ENCODE assay signal across 15 mouse cellular contexts in the genomic region with DNA sequence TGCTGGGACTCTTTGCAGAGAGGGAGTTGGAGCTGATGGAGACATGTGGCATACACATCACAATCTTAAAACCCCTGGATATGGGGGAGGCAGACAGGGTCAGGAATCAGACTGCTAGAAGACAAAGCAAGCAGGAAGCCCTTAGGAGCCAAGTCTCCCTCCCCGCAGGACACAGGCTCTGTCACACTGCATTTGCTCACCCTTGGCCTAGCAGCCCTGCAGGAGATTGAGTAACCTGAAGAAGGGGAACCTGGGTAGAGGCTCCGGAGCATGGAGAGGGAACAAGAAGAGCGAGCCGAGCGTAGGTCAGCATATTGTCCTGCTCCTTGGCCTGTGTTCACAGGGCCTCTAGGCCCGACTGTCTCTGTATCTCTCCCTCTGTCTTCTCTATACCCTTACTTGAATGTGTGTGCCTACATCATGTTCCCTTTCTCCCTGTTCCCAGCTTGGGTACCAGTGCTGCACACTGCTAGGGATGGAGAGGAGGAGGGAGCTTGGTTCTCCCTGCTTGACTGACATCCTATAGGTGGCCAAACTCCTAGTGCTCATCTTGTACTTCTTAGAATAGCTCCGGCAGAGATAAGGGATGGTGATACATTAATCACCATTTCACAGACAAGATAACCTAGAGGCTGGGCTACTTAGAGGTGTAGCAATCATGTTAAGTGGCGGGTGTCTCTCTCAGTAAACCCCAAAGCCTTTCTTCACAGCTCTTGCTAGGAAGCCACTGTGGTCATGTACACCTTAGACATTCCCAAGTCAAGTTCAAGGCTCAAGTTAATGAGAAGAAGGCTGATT. TPM values are rescaled to one million over a fixed set of nuclear protein-coding genes. Genes with fewer than 3 reads are reported as not detected.
DNase-seq lines count a peak whose midpoint lies in the region; ATAC-seq and TF ChIP-seq lines count a peak whose summit lies in the region.
"Had no signal": no experiment of that assay in that cellular context is flagged by ENCODE, and none has a peak within 500 bp of the region (broad histone marks: within the 10 kb centered on the region; RNA-seq: fewer than 3 reads in every experiment).

No protein-coding gene starts in this region.

- DNase-seq in gastrocnemius, adult 2 months: no peak
- DNase-seq in gastrocnemius, postnatal 4 days (ENCODE audit: low spot score in 2 of 2): no peak
- DNase-seq in heart, postnatal 0 days (ENCODE audit: low spot score): peak; percentile 41
- DNase-seq in liver, embryonic 14.5 days (ENCODE audit: low read depth in 3 of 3, low spot score in 3 of 3): no peak
- DNase-seq in layer of hippocampus, postnatal 25 days (ENCODE audit: extremely low spot score in 1 of 2, low spot score in 1 of 2): no peak
- no peak for DNase-seq in frontal cortex, adult 2 months (ENCODE audit: extremely low spot score in 1 of 2, low spot score in 1 of 2)
- DNase-seq: B cell, adult 2 months; left cerebral cortex, postnatal 4 days; right cerebral cortex, adult 18-20 months had no signal

- no peak for ATAC-seq in heart, postnatal 0 days (ENCODE audit: insufficient read depth, low read depth)
- peak; percentile 14; the same call in 1 of the 2 replicates for ATAC-seq in liver, embryonic 14.5 days (ENCODE audit: insufficient read depth)
- ATAC-seq in intestine, postnatal 0 days: no peak
- ATAC-seq: midbrain, embryonic 15.5 days had no signal

- intact Hi-C loops in gastrocnemius, adult 2 months (cut with DNase I): no loop called here

- peak overlapping the region; percentile 72 for H3K4me3 ChIP-seq in gastrocnemius, adult 2 months
- H3K4me3 ChIP-seq in bone marrow, adult 2 months (replicated peaks; ENCODE audit: control insufficient read depth, low read depth, low read length): peak overlapping the region; percentile 34
- H3K4me3 ChIP-seq in heart, postnatal 0 days (ENCODE audit: low read depth, low read length): peak overlapping the region; percentile 3; the same call in 1 of the 2 replicates
- no peak overlapping the region for H3K4me3 ChIP-seq in liver, embryonic 14.5 days (ENCODE audit: insufficient read depth in 1 of 2, low read depth in 2 of 2, low read length in 2 of 2)
- H3K4me3 ChIP-seq in intestine, postnatal 0 days (ENCODE audit: low read depth, low read length): no peak overlapping the region
- H3K4me3 ChIP-seq: erythroblast, embryonic 14.5 days; hindbrain, embryonic 13.5 days; midbrain, embryonic 15.5 days had no signal

- no peaks in the 10 kb centered on the region for H3K27me3 ChIP-seq in heart, postnatal 0 days (ENCODE audit: control insufficient read depth, insufficient read depth, low read length)
- no peaks in the 10 kb centered on the region for H3K27me3 ChIP-seq in liver, embryonic 14.5 days (ENCODE audit: control insufficient read depth, insufficient read depth, low read length)
- H3K27me3 ChIP-seq in intestine, postnatal 0 days (replicated peaks; ENCODE audit: control insufficient read depth, insufficient read depth, low read length): no peaks in the 10 kb centered on the region
- H3K27me3 ChIP-seq: hindbrain, embryonic 13.5 days; midbrain, embryonic 15.5 days had no signal

- peaks cover 5% of the 10 kb centered on the region for H3K4me1 ChIP-seq in bone marrow, adult 2 months (ENCODE audit: control insufficient read depth, insufficient read depth, low read length)
- peaks cover 35% of the 10 kb centered on the region for H3K4me1 ChIP-seq in heart, postnatal 0 days (ENCODE audit: control insufficient read depth, insufficient read depth)
- peaks cover 15 to 27% of the 10 kb centered on the region in 2 experiments for H3K4me1 ChIP-seq in liver, embryonic 14.5 days (replicated peaks; ENCODE audit: control insufficient read depth in 2 of 2, insufficient read depth in 2 of 2, low read length in 1 of 2)
- no peaks in the 10 kb centered on the region; the same call in 1 of the 2 replicates for H3K4me1 ChIP-seq in intestine, postnatal 0 days (replicated peaks; ENCODE audit: control insufficient read depth, insufficient read depth, low read length)

- TF ChIP-seq POLR2A in bone marrow, adult 2 months (IDR thresholded peaks at IDR 0.05; ENCODE audit: borderline replicate concordance, control insufficient read depth, low read depth, low read length): no peak

- peak overlapping the region; percentile 51 for H3K4me2 ChIP-seq in heart, postnatal 0 days (ENCODE audit: low read depth, low read length)
- no peak overlapping the region for H3K4me2 ChIP-seq in liver, embryonic 14.5 days (ENCODE audit: low read depth)
- no peak overlapping the region for H3K4me2 ChIP-seq in intestine, postnatal 0 days (replicated peaks; ENCODE audit: low read depth)
- H3K4me2 ChIP-seq: hindbrain, embryonic 13.5 days; midbrain, embryonic 15.5 days had no signal

- H3K36me3 ChIP-seq in heart, postnatal 0 days (replicated peaks; ENCODE audit: control insufficient read depth, insufficient read depth, low read length): no peaks in the 10 kb centered on the region
- no peaks in the 10 kb centered on the region for H3K36me3 ChIP-seq in liver, embryonic 14.5 days (replicated peaks; ENCODE audit: control insufficient read depth, insufficient read depth, low read depth)
- no peaks in the 10 kb centered on the region; the same call in 1 of the 2 replicates for H3K36me3 ChIP-seq in intestine, postnatal 0 days (ENCODE audit: control insufficient read depth, insufficient read depth)
- H3K36me3 ChIP-seq: hindbrain, embryonic 13.5 days; midbrain, embryonic 15.5 days had no signal

- H3K9me3 ChIP-seq in heart, postnatal 0 days (replicated peaks; ENCODE audit: control insufficient read depth, low read length): no peaks in the 10 kb centered on the region
- no peaks in the 10 kb centered on the region for H3K9me3 ChIP-seq in liver, embryonic 14.5 days (ENCODE audit: control insufficient read depth, low read length)
- H3K9me3 ChIP-seq in intestine, postnatal 0 days (ENCODE audit: control insufficient read depth): no peaks in the 10 kb centered on the region
- H3K9me3 ChIP-seq: hindbrain, embryonic 13.5 days; midbrain, embryonic 15.5 days had no signal

- 26% methylated on average over 8 of the region's 8 CpGs for WGBS in bone marrow, adult 2 months
- 60% methylated on average over 8 of the region's 8 CpGs for WGBS in heart, postnatal 0 days
- WGBS in liver, embryonic 14.5 days (ENCODE audit: insufficient replicate concordance): 50% methylated on average over 8 of the region's 8 CpGs
- WGBS in intestine, postnatal 0 days: 71% methylated on average over 8 of the region's 8 CpGs

- TF ChIP-seq EP300 in heart, postnatal 0 days (IDR thresholded peaks at IDR 0.05; ENCODE audit: low read depth): peak; percentile 70
- no peak for TF ChIP-seq EP300 in liver, embryonic 14.5 days (IDR thresholded peaks at IDR 0.05; ENCODE audit: low read depth)

- H3K9ac ChIP-seq in heart, postnatal 0 days (replicated peaks; ENCODE audit: low read depth, low read length): 0 out of 2 replicates have a peak overlapping the region, but pooled peaks have one; percentile 22
- no peak overlapping the region for H3K9ac ChIP-seq in liver, embryonic 14.5 days (replicated peaks)
- no peak overlapping the region for H3K9ac ChIP-seq in intestine, postnatal 0 days (ENCODE audit: low read depth, low read length)
- H3K9ac ChIP-seq: hindbrain, embryonic 13.5 days; midbrain, embryonic 15.5 days had no signal

- no peak for TF ChIP-seq CTCF in gastrocnemius, adult 2 months (IDR thresholded peaks at IDR 0.05)
- no peak for TF ChIP-seq CTCF in bone marrow, adult 2 months (IDR thresholded peaks at IDR 0.05; ENCODE audit: control insufficient read depth, insufficient read depth, low read length)
- no peak for TF ChIP-seq CTCF in heart, postnatal 0 days (IDR thresholded peaks at IDR 0.05; ENCODE audit: low read depth)
- no peak for TF ChIP-seq CTCF in liver, embryonic 14.5 days (IDR thresholded peaks at IDR 0.05; ENCODE audit: low read depth)
- no peak for TF ChIP-seq CTCF in intestine, postnatal 0 days (IDR thresholded peaks at IDR 0.05; ENCODE audit: low read depth)

- peak overlapping the region; percentile 95 for H3K27ac ChIP-seq in gastrocnemius, adult 2 months
- peak overlapping the region; percentile 69; the same call in 1 of the 2 replicates for H3K27ac ChIP-seq in bone marrow, adult 2 months (ENCODE audit: control insufficient read depth, insufficient read depth, low read depth, low read length, poor library complexity)
- H3K27ac ChIP-seq in heart, postnatal 0 days (ENCODE audit: low read depth): peak overlapping the region; percentile 65
- no peak overlapping the region for H3K27ac ChIP-seq in liver, embryonic 14.5 days
- no peak overlapping the region for H3K27ac ChIP-seq in intestine, postnatal 0 days (ENCODE audit: low read depth, low read length)
- H3K27ac ChIP-seq: hindbrain, embryonic 13.5 days; midbrain, embryonic 15.5 days had no signal

RNA-seq across cellular contexts. Expression of gene Arhgef2, which starts 12.5 kb away (rescaled TPM):
- total RNA-seq in gastrocnemius, adult 2 months (2021): 10 to 100 TPM; 22.4 to 24.7 TPM
- 100 to 1,000 TPM; 161 to 166 TPM for total RNA-seq in gastrocnemius, postnatal 4 days (2021)
- polyA plus RNA-seq in bone marrow, adult 2 months (2011; ENCODE audit: insufficient read depth, insufficient read length, low replicate concordance, missing spikeins): 39.3 and 96.1 TPM in 2 replicates
- 81.1 and 146 TPM in 2 replicates for total RNA-seq in heart, postnatal 0 days (2014; rRNA removed; ENCODE audit: low replicate concordance)
- polyA plus RNA-seq in heart, postnatal 0 days (2015; fragmentation: Nextera tagmentation; extraction: Ambion mirVana): 52.2 and 56.1 TPM in 2 replicates
- polyA plus RNA-seq in liver, embryonic 14.5 days (2012; rRNA removed): 8.5 and 8.9 TPM in 2 replicates
- 10.1 and 11.5 TPM in 2 replicates for polyA plus RNA-seq in liver, embryonic 14.5 days (2014; fragmentation: Nextera tagmentation; extraction: Ambion mirVana)
- total RNA-seq in layer of hippocampus, postnatal 25 days (2021): 100 to 1,000 TPM; 232 to 289 TPM
- polyA plus RNA-seq in frontal cortex, adult 2 months (2012; rRNA removed): 185 and 212 TPM in 2 replicates
- 21.6 and 22.1 TPM in 2 replicates for polyA plus RNA-seq in intestine, postnatal 0 days (2015; fragmentation: Nextera tagmentation; extraction: Ambion mirVana)

RNA-seq across cellular contexts. Expression of gene Rxfp4, which starts 34.7 kb away (rescaled TPM):
- not detected for total RNA-seq in gastrocnemius, adult 2 months (2021)
- not detected for total RNA-seq in gastrocnemius, postnatal 4 days (2021)
- not detected in 2 replicates for polyA plus RNA-seq in bone marrow, adult 2 months (2011; ENCODE audit: insufficient read depth, insufficient read length, low replicate concordance, missing spikeins)
- not detected in 2 replicates for total RNA-seq in heart, postnatal 0 days (2014; rRNA removed; ENCODE audit: low replicate concordance)
- polyA plus RNA-seq in heart, postnatal 0 days (2015; fragmentation: Nextera tagmentation; extraction: Ambion mirVana): not detected in 2 replicates
- not detected in 2 replicates for polyA plus RNA-seq in liver, embryonic 14.5 days (2012; rRNA removed)
- polyA plus RNA-seq in liver, embryonic 14.5 days (2014; fragmentation: Nextera tagmentation; extraction: Ambion mirVana): not detected in 2 replicates
- total RNA-seq in layer of hippocampus, postnatal 25 days (2021): not detected
- not detected in 2 replicates for polyA plus RNA-seq in frontal cortex, adult 2 months (2012; rRNA removed)
- polyA plus RNA-seq in intestine, postnatal 0 days (2015; fragmentation: Nextera tagmentation; extraction: Ambion mirVana): not detected in 2 replicates
- total RNA-seq: left cerebral cortex, postnatal 4 days had no signal
- polyA plus RNA-seq: erythroblast, embryonic 14.5 days; hindbrain, embryonic 13.5 days; midbrain, embryonic 15.5 days; stomach, embryonic 16.5 days had no signal

RNA-seq across cellular contexts. Expression of gene Ssr2, which starts 42.6 kb away (rescaled TPM):
- total RNA-seq in gastrocnemius, adult 2 months (2021): 10 to 100 TPM; 41.1 to 54.8 TPM
- total RNA-seq in gastrocnemius, postnatal 4 days (2021): 100 to 1,000 TPM; 150 to 159 TPM
- 46.1 and 84.8 TPM in 2 replicates for polyA plus RNA-seq in bone marrow, adult 2 months (2011; ENCODE audit: insufficient read depth, insufficient read length, low replicate concordance, missing spikeins)
- 246 and 286 TPM in 2 replicates for total RNA-seq in heart, postnatal 0 days (2014; rRNA removed; ENCODE audit: low replicate concordance)
- polyA plus RNA-seq in heart, postnatal 0 days (2015; fragmentation: Nextera tagmentation; extraction: Ambion mirVana): 144 and 146 TPM in 2 replicates
- 165 and 230 TPM in 2 replicates for polyA plus RNA-seq in liver, embryonic 14.5 days (2012; rRNA removed)
- polyA plus RNA-seq in liver, embryonic 14.5 days (2014; fragmentation: Nextera tagmentation; extraction: Ambion mirVana): 168 and 173 TPM in 2 replicates
- total RNA-seq in layer of hippocampus, postnatal 25 days (2021): 100 to 1,000 TPM in 1 of 2 experiments, 10 to 100 TPM in 1; 93.9 to 108 TPM
- polyA plus RNA-seq in frontal cortex, adult 2 months (2012; rRNA removed): 111 and 131 TPM in 2 replicates
- polyA plus RNA-seq in intestine, postnatal 0 days (2015; fragmentation: Nextera tagmentation; extraction: Ambion mirVana): 249 and 268 TPM in 2 replicates

Comparison
In these comparisons a context has a peak if more than half of its experiments do, and no peak if none do; other contexts are left out.
1. H3K27ac ChIP-seq: peak in gastrocnemius, adult 2 months (single experiment), bone marrow, adult 2 months (single experiment) and heart, postnatal 0 days (single experiment); none in liver, embryonic 14.5 days (single experiment) and intestine, postnatal 0 days (single experiment).
2. H3K4me3 ChIP-seq: peak in gastrocnemius, adult 2 months (single experiment), bone marrow, adult 2 months (single experiment) and heart, postnatal 0 days (single experiment); none in liver, embryonic 14.5 days (0 of 2) and intestine, postnatal 0 days (single experiment).